Mouse (Mus musculus) right cerebral cortex, postnatal 36 days (tissue): ENCODE results near the gene Ostn.
"Not testable (repeated sequence)": the region's sequence is repeated elsewhere in the genome, so short reads cannot be mapped to it uniquely, and the experiment has no call there.

Experiments
- DNase-seq, 2 experiments: peaks; one replicate each; pipeline ENCODE4 v3.0.0; 2022; ENCODE audit warnings: low spot score in 2 of 2, mixed read lengths in 1 of 2

Gene Ostn

GRCm38 (mm10) chr16:27307189-27307588 lies at the start of gene Ostn:
Gene Ostn, plus strand, starts transcription at chr16:27307489.
- DNase-seq = not testable (repeated sequence)

GRCm38 (mm10) chr16:27268748-27269147 lies 38.5 kb upstream of the Ostn start:
- no peak for DNase-seq

GRCm38 (mm10) chr16:27287410-27287809 lies 19.9 kb upstream of the Ostn start:
- DNase-seq = no peak

- DNase-seq = no peak
Observed at GRCm38 (mm10) chr16:27296508-27296907, 10.8 kb upstream of the Ostn start.

- no peak for DNase-seq
Observed at GRCm38 (mm10) chr16:27296929-27297328, 10.4 kb upstream of the Ostn start.

GRCm38 (mm10) chr16:27319099-27319498 lies 11.8 kb downstream of the Ostn start:
- DNase-seq = no peak

- no peak for DNase-seq
Observed at GRCm38 (mm10) chr16:27322047-27322446, 14.8 kb downstream of the Ostn start.

- no peak for DNase-seq
Observed at GRCm38 (mm10) chr16:27326463-27326862, 19.2 kb downstream of the Ostn start.

GRCm38 (mm10) chr16:27347521-27347920 lies 40.2 kb downstream of the Ostn start:
- DNase-seq = no peak

GRCm38 (mm10) chr16:27348359-27348758 lies 41.1 kb downstream of the Ostn start:
- DNase-seq = no peak

- DNase-seq = no peak
Observed at GRCm38 (mm10) chr16:27349235-27349634, 41.9 kb downstream of the Ostn start.

- no peak for DNase-seq
Observed at GRCm38 (mm10) chr16:27349878-27350532, 42.7 kb downstream of the Ostn start.

- DNase-seq = no peak
Observed at GRCm38 (mm10) chr16:27354464-27354863, 47.2 kb downstream of the Ostn start.

- DNase-seq = no peak
Observed at GRCm38 (mm10) chr16:27360059-27360458, 52.8 kb downstream of the Ostn start.

- DNase-seq = no peak
Observed at GRCm38 (mm10) chr16:27370191-27370590, 62.9 kb downstream of the Ostn start, which contains the start of gene Uts2b. Gene Uts2b, minus strand, starts transcription at chr16:27370239.

GRCm38 (mm10) chr16:27370700-27371099 lies 63.4 kb downstream of the Ostn start:
- no peak for DNase-seq

GRCm38 (mm10) chr16:27374139-27374538 lies 66.8 kb downstream of the Ostn start:
- no peak for DNase-seq

- no peak for DNase-seq
Observed at GRCm38 (mm10) chr16:27375318-27375717, 68.0 kb downstream of the Ostn start.

GRCm38 (mm10) chr16:27376556-27376955 lies 69.3 kb downstream of the Ostn start:
- DNase-seq = no peak

GRCm38 (mm10) chr16:27382217-27382616 lies 74.9 kb downstream of the Ostn start:
- no peak for DNase-seq

- DNase-seq = no peak
Observed at GRCm38 (mm10) chr16:27384893-27385603, 77.8 kb downstream of the Ostn start.

- no peak for DNase-seq
Observed at GRCm38 (mm10) chr16:27385649-27386048, 78.4 kb downstream of the Ostn start.

GRCm38 (mm10) chr16:27386850-27387407 lies 79.6 kb downstream of the Ostn start:
- no peak for DNase-seq
